Mouse (Mus musculus) adrenal gland (tissue): ENCODE results near the gene Cuedc1.

Source experiments
- intact Hi-C: fragments of 180-260 bp; cut with DNase I; formaldehyde crosslinking; loops from one replicate; pipeline ENCODE4 v1.15.1; 2025

The Cuedc1 gene

DNA sequence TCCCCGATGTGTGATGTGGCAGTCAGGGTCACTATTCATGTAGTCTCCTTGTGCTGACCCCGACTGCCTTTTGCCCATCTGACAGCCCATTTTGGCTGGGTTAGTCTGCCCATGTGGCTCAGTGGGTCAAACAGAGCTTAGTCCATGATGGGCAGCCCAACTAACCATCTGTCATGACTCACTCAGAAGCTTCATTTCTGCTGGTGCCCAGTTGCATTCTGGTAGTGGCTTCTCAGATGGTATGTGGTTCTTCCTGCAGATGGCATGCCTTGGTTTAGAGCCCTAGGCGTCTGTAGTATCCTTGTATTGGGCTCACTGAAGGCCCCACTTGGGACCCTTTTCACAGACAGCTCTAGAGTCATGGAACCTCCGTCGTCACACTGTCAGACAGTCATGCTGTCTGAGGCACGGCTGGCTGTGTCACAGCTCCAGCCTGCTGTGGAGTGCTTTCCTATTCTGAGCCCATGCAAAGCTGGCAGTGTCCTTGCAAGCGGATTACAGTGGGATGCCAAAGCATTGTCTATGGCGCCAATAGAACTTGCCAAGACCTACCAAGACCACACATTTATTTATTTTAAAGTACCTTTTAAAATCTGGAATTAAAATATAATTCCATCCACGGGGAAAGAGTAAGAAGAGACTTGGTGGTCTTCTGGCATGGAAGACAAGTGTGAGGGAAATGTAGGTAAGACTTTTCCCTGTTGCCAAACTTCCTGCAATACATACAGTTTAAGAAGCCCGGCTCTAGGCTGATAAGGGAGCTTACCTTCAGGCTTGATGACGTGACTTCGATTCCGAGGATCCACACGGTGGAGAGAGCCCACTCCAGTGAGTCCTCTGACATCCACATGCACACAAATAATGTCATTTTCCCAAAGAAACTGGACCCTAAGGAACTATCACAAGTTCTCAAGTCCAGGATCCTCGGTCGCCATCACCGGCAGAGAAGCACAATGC lies 129.4 kb downstream of the Cuedc1 start:
- intact Hi-C loops = no loop called here

DNA sequence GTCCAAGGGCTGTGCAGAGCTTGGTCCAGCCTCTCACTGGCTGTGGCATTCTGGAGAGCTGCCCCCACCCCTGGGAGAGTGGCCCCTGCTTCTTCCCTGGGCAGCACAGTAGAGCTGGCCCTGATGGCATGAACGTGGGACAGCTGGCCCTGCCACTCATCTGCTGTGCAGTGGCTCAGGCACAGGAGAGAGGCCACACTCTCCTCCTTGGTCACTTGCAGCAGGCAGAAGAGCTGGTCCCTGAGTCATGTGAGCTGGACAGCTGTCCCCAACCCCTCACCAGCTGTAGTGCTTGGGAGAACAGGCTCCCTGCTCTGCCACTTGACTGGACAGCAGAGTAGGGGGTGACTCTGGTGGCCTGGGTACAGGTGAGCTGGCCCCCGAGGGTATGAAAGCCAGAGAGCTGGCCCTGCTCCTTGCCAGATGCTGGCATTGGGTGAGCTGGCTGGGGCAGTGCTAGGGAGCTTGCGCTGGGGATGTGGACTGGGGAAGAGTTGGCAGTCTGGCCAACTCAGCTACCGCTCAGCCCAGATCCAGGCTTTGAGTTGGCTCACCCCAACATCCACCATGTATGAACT lies 133.4 kb downstream of the Cuedc1 start:
- intact Hi-C loops = no loop called here

GRCm38 (mm10) chr11:88233528-88234427 lies 135.9 kb downstream of the Cuedc1 start:
- intact Hi-C loops = no loop called here

DNA sequence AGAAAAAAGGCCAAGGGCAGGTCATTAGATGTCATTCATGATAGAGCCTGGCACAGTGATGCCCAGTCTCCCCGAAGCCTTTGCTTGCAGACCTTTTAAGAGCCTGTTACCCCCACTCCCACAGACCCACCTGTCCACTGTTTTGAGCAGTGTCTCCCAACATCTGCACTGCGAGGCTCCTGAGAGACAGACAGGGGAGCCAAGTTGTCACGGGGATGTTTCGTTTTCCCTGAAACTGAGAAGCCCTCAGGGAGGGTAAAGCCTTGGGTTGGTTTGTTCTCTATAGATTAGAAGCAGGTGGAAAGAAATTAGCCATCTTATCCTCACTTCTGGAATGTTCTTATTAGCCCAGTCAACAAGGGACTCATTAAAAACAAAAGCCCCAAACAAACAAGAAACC lies 136.9 kb downstream of the Cuedc1 start:
- intact Hi-C loops = no loop called here

GRCm38 (mm10) chr11:88235221-88236203 lies 137.7 kb downstream of the Cuedc1 start:
- intact Hi-C loops = no loop called here

DNA sequence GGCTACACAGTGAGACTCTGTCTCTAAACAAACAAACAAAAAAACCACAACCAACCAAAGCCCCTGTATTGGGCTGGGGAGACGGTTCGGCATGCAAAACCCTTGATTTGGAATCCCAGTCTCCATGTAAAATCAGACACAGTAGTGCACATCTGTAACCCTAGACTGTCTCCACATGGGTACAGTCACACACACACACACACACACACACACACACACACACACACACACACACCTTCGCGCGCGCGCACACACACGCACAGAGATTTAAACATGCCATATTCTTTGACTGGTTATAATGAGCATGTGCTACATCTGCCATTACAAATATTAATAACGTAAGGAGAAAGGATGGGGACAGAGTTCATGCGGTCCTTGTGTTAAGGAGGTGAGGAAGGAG lies 142.4 kb downstream of the Cuedc1 start:
- intact Hi-C loops = no loop called here

DNA sequence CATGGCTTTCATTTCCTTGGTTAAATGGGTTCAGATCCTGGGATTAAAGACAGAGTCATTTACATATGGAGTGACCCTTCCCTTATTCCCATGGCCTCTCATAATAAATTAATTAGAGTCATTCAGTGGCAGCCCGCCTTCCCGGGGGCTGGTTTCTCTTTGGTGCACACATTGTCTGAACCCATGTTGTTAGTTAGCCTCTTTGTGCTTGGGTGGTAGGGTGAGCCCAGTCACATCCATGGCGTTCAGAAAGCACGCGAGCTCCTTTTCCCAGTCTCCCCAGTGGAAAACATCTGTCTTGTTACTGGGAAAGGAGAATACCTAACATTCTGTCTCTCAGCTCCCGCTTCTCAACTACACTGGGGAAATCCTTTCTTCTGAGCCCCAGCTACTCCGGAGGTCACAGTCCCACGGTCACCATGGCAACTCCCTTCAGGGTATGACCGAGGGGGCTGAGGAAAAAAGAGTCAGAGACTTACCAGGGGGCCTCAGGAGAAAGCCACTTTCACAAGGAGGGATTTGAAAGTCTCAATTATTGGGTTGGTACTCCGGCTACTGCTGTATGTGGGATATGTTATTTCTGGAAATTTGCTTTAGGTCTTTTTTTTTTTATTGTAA lies 143.0 kb downstream of the Cuedc1 start:
- intact Hi-C loops = no loop called here

GRCm38 (mm10) chr11:88241468-88242301 lies 143.8 kb downstream of the Cuedc1 start:
- intact Hi-C loops = no loop called here
